Mouse (Mus musculus) limb, embryonic 15.5 days (tissue): Measurements from ENCODE around the gene Cap2. TPM values are rescaled to one million over a fixed set of nuclear protein-coding genes. Genes with fewer than 3 reads are reported as not detected.

ENCODE experiments used
- ATAC-seq: fragments of 200-750 bp; cut with Nextera tagmentation; 2 replicates; pipeline ENCODE4 v1.8.0; 2017; ENCODE audit warnings: low read depth, moderate TSS enrichment; ENCODE audit not compliant: insufficient number of reproducible peaks, low FRiP score, low TSS enrichment
- H3K27ac ChIP-seq: fragments of 300-500 bp; sonication (generic); 2 replicates; pipeline ENCODE4 v1.5.1; 2015; ENCODE audit warnings: moderate library complexity, mild to moderate bottlenecking, inconsistent platforms
- H3K27me3 ChIP-seq: fragments of 300-500 bp; sonication (generic); 2 replicates; pipeline ENCODE4 v1.6.1; 2015; ENCODE audit warnings: inconsistent platforms
- H3K36me3 ChIP-seq: fragments of 300-500 bp; sonication (generic); 2 replicates; pipeline ENCODE4 v1.6.1; 2015; ENCODE audit warnings: inconsistent platforms
- H3K4me1 ChIP-seq: fragments of 300-500 bp; sonication (generic); 2 replicates; pipeline ENCODE4 v1.6.1; 2015; ENCODE audit warnings: inconsistent platforms
- H3K4me2 ChIP-seq: fragments of 300-500 bp; sonication (generic); 2 replicates; pipeline ENCODE4 v1.6.1; 2015; ENCODE audit warnings: mild to moderate bottlenecking, inconsistent platforms
- H3K4me3 ChIP-seq: fragments of 300-500 bp; sonication (generic); 2 replicates; pipeline ENCODE4 v1.5.1; 2015; ENCODE audit warnings: mild to moderate bottlenecking, inconsistent platforms
- H3K9ac ChIP-seq: fragments of 300-500 bp; sonication (generic); 2 replicates; pipeline ENCODE4 v1.6.1; 2015; ENCODE audit warnings: inconsistent platforms
- H3K9me3 ChIP-seq: fragments of 300-500 bp; sonication (generic); 2 replicates; pipeline ENCODE4 v1.6.1; 2016; ENCODE audit warnings: inconsistent platforms
- WGBS: fragments of 180-500 bp; shearing (Covaris S2); methylation state at CpG from one replicate; pipeline ENCODE4 v1.1.7; 2015; 5-methylcytosine and 5-hydroxymethylcytosine counted together
- polyA plus RNA-seq: library from polyadenylated mRNA; unstranded; fragments of >200 nt; fragmentation: Nextera tagmentation; extraction: Ambion mirVana; gene quantifications from 2 replicates; pipeline ENCODE4 v1.2.1, GENCODE M21; 2015

Cap2 gene
- polyA plus RNA-seq, 1 experiment from 2014 or later = 18.2 TPM

GRCm38 (mm10) chr13:46674601-46675000, 173.0 kb downstream of the Cap2 start:
- Histone ChIP-seq H3K9me3 (no peaks in the 10 kb centered on the region), H3K4me1 (peaks cover 9% of the 10 kb centered on the region), H3K36me3 (peaks cover 55% of the 10 kb centered on the region), H3K4me2 (no peak overlapping the region), H3K9ac (no peak overlapping the region), H3K4me3 (no peak overlapping the region), H3K27ac (no peak overlapping the region), H3K27me3 (no peaks in the 10 kb centered on the region)
- WGBS = 73% methylated on average over 2 of the region's 2 CpGs
- ATAC-seq = no peak

- no peak for ATAC-seq
- Histone ChIP-seq H3K27me3 (no peaks in the 10 kb centered on the region), H3K36me3 (peaks cover 60% of the 10 kb centered on the region), H3K4me1 (no peaks in the 10 kb centered on the region), H3K27ac (no peak overlapping the region), H3K4me2 (no peak overlapping the region), H3K4me3 (no peak overlapping the region), H3K9ac (no peak overlapping the region), H3K9me3 (no peaks in the 10 kb centered on the region)
- WGBS = 84% methylated on average over 4 of the region's 4 CpGs
Measured at GRCm38 (mm10) chr13:46677721-46678120, 176.1 kb downstream of the Cap2 start.

GRCm38 (mm10) chr13:46682921-46683320, 181.3 kb downstream of the Cap2 start:
- no peak for ATAC-seq
- WGBS = 83% methylated on average over 2 of the region's 2 CpGs
- H3K4me1 ChIP-seq = no peaks in the 10 kb centered on the region
- H3K4me3 ChIP-seq = no peak overlapping the region
- H3K27me3 ChIP-seq = no peaks in the 10 kb centered on the region
- no peaks in the 10 kb centered on the region for H3K9me3 ChIP-seq
- H3K27ac ChIP-seq = no peak overlapping the region
- no peak overlapping the region for H3K4me2 ChIP-seq
- peaks cover 56% of the 10 kb centered on the region for H3K36me3 ChIP-seq
- H3K9ac ChIP-seq = no peak overlapping the region

- no peak overlapping the region for H3K4me2 ChIP-seq
- no peak overlapping the region for H3K27ac ChIP-seq
- 94% methylated on average over 1 of the region's 1 CpGs for WGBS
- no peaks in the 10 kb centered on the region for H3K27me3 ChIP-seq
- no peak for ATAC-seq
- H3K9ac ChIP-seq = no peak overlapping the region
- no peaks in the 10 kb centered on the region for H3K9me3 ChIP-seq
- H3K4me3 ChIP-seq = no peak overlapping the region
- H3K4me1 ChIP-seq = no peaks in the 10 kb centered on the region
- H3K36me3 ChIP-seq = peaks cover 51% of the 10 kb centered on the region
Measured at GRCm38 (mm10) chr13:46683370-46683769, 181.7 kb downstream of the Cap2 start.

GRCm38 (mm10) chr13:46690559-46691241, 189.1 kb downstream of the Cap2 start:
- H3K27ac ChIP-seq = no peak overlapping the region

GRCm38 (mm10) chr13:46695296-46695908, 193.8 kb downstream of the Cap2 start:
- peaks cover 37% of the 10 kb centered on the region for H3K36me3 ChIP-seq
- no peak overlapping the region for H3K27ac ChIP-seq
- 85% methylated on average over 1 of the region's 1 CpGs for WGBS
- no peak for ATAC-seq
- H3K9ac ChIP-seq = no peak overlapping the region
- no peak overlapping the region for H3K4me3 ChIP-seq
- H3K9me3 ChIP-seq = no peaks in the 10 kb centered on the region
- no peak overlapping the region for H3K4me2 ChIP-seq
- no peaks in the 10 kb centered on the region for H3K27me3 ChIP-seq
- no peaks in the 10 kb centered on the region for H3K4me1 ChIP-seq

More at GRCm38 (mm10) chr13:46690559-46691241, 189.1 kb downstream of the Cap2 start:
- no peak overlapping the region for H3K4me2 ChIP-seq
- no peaks in the 10 kb centered on the region for H3K27me3 ChIP-seq
- no peaks in the 10 kb centered on the region for H3K4me1 ChIP-seq
- ATAC-seq = no peak
- no peak overlapping the region for H3K9ac ChIP-seq
- no peak overlapping the region for H3K4me3 ChIP-seq
- 79% methylated on average over 4 of the region's 4 CpGs for WGBS
- peaks cover 40% of the 10 kb centered on the region for H3K36me3 ChIP-seq
- H3K9me3 ChIP-seq = no peaks in the 10 kb centered on the region

GRCm38 (mm10) chr13:46695932-46696331, 194.3 kb downstream of the Cap2 start:
- Histone ChIP-seq H3K27me3 (no peaks in the 10 kb centered on the region), H3K4me3 (no peak overlapping the region), H3K27ac (no peak overlapping the region), H3K4me1 (no peaks in the 10 kb centered on the region), H3K4me2 (no peak overlapping the region), H3K9me3 (no peaks in the 10 kb centered on the region), H3K36me3 (peaks cover 39% of the 10 kb centered on the region), H3K9ac (no peak overlapping the region)
- WGBS = 94% methylated on average over 1 of the region's 1 CpGs
- no peak for ATAC-seq

- 66% methylated on average over 2 of the region's 2 CpGs for WGBS
- peaks cover 39% of the 10 kb centered on the region for H3K36me3 ChIP-seq
- H3K9me3 ChIP-seq = no peaks in the 10 kb centered on the region
- H3K27ac ChIP-seq = no peak overlapping the region
- H3K4me2 ChIP-seq = no peak overlapping the region
- H3K27me3 ChIP-seq = no peaks in the 10 kb centered on the region
- no peak overlapping the region for H3K4me3 ChIP-seq
- no peak for ATAC-seq
- H3K9ac ChIP-seq = no peak overlapping the region
- no peaks in the 10 kb centered on the region for H3K4me1 ChIP-seq
Measured at GRCm38 (mm10) chr13:46696788-46697187, 195.1 kb downstream of the Cap2 start.

GRCm38 (mm10) chr13:46699372-46699771, 197.7 kb downstream of the Cap2 start:
- H3K9me3 ChIP-seq = no peaks in the 10 kb centered on the region
- H3K4me3 ChIP-seq = no peak overlapping the region
- H3K4me2 ChIP-seq = no peak overlapping the region
- peaks cover 36% of the 10 kb centered on the region for H3K36me3 ChIP-seq
- H3K4me1 ChIP-seq = no peaks in the 10 kb centered on the region
- no peak overlapping the region for H3K9ac ChIP-seq
- 93% methylated on average over 1 of the region's 1 CpGs for WGBS
- no peak for ATAC-seq
- H3K27me3 ChIP-seq = no peaks in the 10 kb centered on the region
- no peak overlapping the region for H3K27ac ChIP-seq

Other genes with a start within 250 kb of the Cap2 start
- gene Stmnd1, start 228.1 kb upstream of the Cap2 start, polyA plus RNA-seq = 1.2 and 1.7 TPM in 2 replicates
- 5.0 and 8.7 TPM in 2 replicates for gene Rbm24, start 83.4 kb upstream of the Cap2 start, polyA plus RNA-seq
- gene Fam8a1, start 167.7 kb downstream of the Cap2 start, polyA plus RNA-seq = 10.6 and 13.6 TPM in 2 replicates
- gene Nup153, start 226.1 kb downstream of the Cap2 start, polyA plus RNA-seq = 15.7 and 19.4 TPM in 2 replicates